Mouse (Mus musculus): ENCODE results near the gene Rtn4.

GRCm38 (mm10) chr11:29725610-29726009, 32.9 kb downstream of the Rtn4 start:
- TF ChIP-seq CTCF (IDR thresholded peaks at IDR 0.05; ENCODE audit: low read depth, low read length): no peak
- no peak for TF ChIP-seq GATA1 (IDR thresholded peaks at IDR 0.05; ENCODE audit: borderline replicate concordance, low read length)
- no peak for TF ChIP-seq GATA2 (IDR thresholded peaks at IDR 0.05; ENCODE audit: borderline replicate concordance, low read depth, low read length)
- TF ChIP-seq TAL1 (conservative IDR thresholded peaks at IDR 0.05; ENCODE audit: low read depth, low read length): no peak

Data from G1E (cell line).